Mouse (Mus musculus) limb, embryonic 11.5 days (tissue): ENCODE results near the gene Hyal1. TPM values are rescaled to one million over a fixed set of nuclear protein-coding genes. Genes with fewer than 3 reads are reported as not detected.

Experiments used
- ATAC-seq: fragments of 200-750 bp; cut with Nextera tagmentation; 2 replicates; pipeline ENCODE4 v1.8.0; 2017; ENCODE audit warnings: low read depth; ENCODE audit not compliant: insufficient number of reproducible peaks, low FRiP score, low TSS enrichment
- DNase-seq: peaks from one replicate; pipeline ENCODE4 v3.0.0-alpha.2; 2015; ENCODE audit warnings: low spot score
- H3K27ac ChIP-seq: fragments of 300-500 bp; sonication (generic); replicated peaks from 2 replicates; pipeline ENCODE4 v1.5.1; 2014; ENCODE audit warnings: low read depth, mild to moderate bottlenecking, low read length
- H3K27me3 ChIP-seq: fragments of 300-500 bp; sonication (generic); 2 replicates; pipeline ENCODE4 v1.6.1; 2014; ENCODE audit warnings: mild to moderate bottlenecking, low read length, mixed read lengths; ENCODE audit not compliant: control insufficient read depth, insufficient read depth
- H3K36me3 ChIP-seq: fragments of 300-500 bp; sonication (generic); 2 replicates; pipeline ENCODE4 v1.6.1; 2014; ENCODE audit warnings: mild to moderate bottlenecking, low read length, moderate library complexity, mixed read lengths; ENCODE audit not compliant: control insufficient read depth, insufficient read depth
- H3K4me1 ChIP-seq: fragments of 300-500 bp; sonication (generic); 2 replicates; pipeline ENCODE4 v1.6.1; 2014; ENCODE audit warnings: low read length, mixed read lengths; ENCODE audit not compliant: control insufficient read depth, insufficient read depth
- H3K4me2 ChIP-seq: fragments of 300-500 bp; sonication (generic); 2 replicates; pipeline ENCODE4 v1.6.1; 2014; ENCODE audit warnings: low read depth, mild to moderate bottlenecking, moderate library complexity; ENCODE audit not compliant: severe bottlenecking
- H3K4me3 ChIP-seq: fragments of 300-500 bp; sonication (generic); 2 replicates; pipeline ENCODE4 v1.5.1; 2014; ENCODE audit warnings: low read depth, low read length
- H3K9ac ChIP-seq: fragments of 300-500 bp; sonication (generic); 2 replicates; pipeline ENCODE4 v1.6.1; 2014; ENCODE audit warnings: mild to moderate bottlenecking, low read length
- H3K9me3 ChIP-seq: fragments of 300-500 bp; sonication (generic); 2 replicates; pipeline ENCODE4 v1.6.1; 2016; ENCODE audit warnings: low read length; ENCODE audit not compliant: control insufficient read depth
- WGBS: fragments of 180-500 bp; shearing (Covaris S2); extraction: QIAGEN DNeasy Blood & Tissue Kit; methylation state at CpG from one replicate; pipeline ENCODE4 v1.1.7; 2014; 5-methylcytosine and 5-hydroxymethylcytosine counted together
- polyA plus RNA-seq: library from polyadenylated mRNA; unstranded; fragments of >200 nt; fragmentation: Nextera tagmentation; extraction: Ambion mirVana; gene quantifications from 2 replicates; pipeline ENCODE4 v1.2.1, GENCODE M21; 2014

The Hyal1 gene
- polyA plus RNA-seq, 1 experiment from 2014 or later: 8.4 TPM

- Histone ChIP-seq H3K9ac (no peak overlapping the region), H3K27ac (no peak overlapping the region), H3K36me3 (no peaks in the 10 kb centered on the region; the same call in 1 of the 2 replicates), H3K4me3 (no peak overlapping the region), H3K4me1 (peaks cover 14% of the 10 kb centered on the region), H3K9me3 (no peaks in the 10 kb centered on the region), H3K27me3 (no peaks in the 10 kb centered on the region), H3K4me2 (no peak overlapping the region)
- 74% methylated on average over 14 of the region's 14 CpGs for WGBS
- no peak for DNase-seq
- no peak for ATAC-seq
Observed at GRCm38 (mm10) chr9:107599842-107600241, 23.1 kb downstream of the Hyal1 start.

- no peak for DNase-seq
- H3K9me3 ChIP-seq: no peaks in the 10 kb centered on the region
- 79% methylated on average over 12 of the region's 12 CpGs for WGBS
- no peak overlapping the region for H3K27ac ChIP-seq
- H3K4me2 ChIP-seq: no peak overlapping the region
- H3K4me1 ChIP-seq: peaks cover 23% of the 10 kb centered on the region
- H3K36me3 ChIP-seq: no peaks in the 10 kb centered on the region; the same call in 1 of the 2 replicates
- ATAC-seq: no peak
- no peak overlapping the region for H3K9ac ChIP-seq
- no peaks in the 10 kb centered on the region for H3K27me3 ChIP-seq
- H3K4me3 ChIP-seq: no peak overlapping the region
Observed at GRCm38 (mm10) chr9:107600745-107601144, 24.0 kb downstream of the Hyal1 start.

GRCm38 (mm10) chr9:107601275-107601674 lies 24.5 kb downstream of the Hyal1 start:
- Histone ChIP-seq H3K27ac (no peak overlapping the region), H3K4me1 (peaks cover 28% of the 10 kb centered on the region), H3K36me3 (no peaks in the 10 kb centered on the region; the same call in 1 of the 2 replicates), H3K4me2 (no peak overlapping the region), H3K9ac (no peak overlapping the region), H3K27me3 (no peaks in the 10 kb centered on the region), H3K4me3 (no peak overlapping the region), H3K9me3 (no peaks in the 10 kb centered on the region)
- no peak for ATAC-seq
- DNase-seq: no peak
- 86% methylated on average over 11 of the region's 11 CpGs for whole genome bisulfite sequencing

- Histone ChIP-seq H3K4me2 (no peak overlapping the region), H3K4me1 (peaks cover 37% of the 10 kb centered on the region), H3K36me3 (no peaks in the 10 kb centered on the region; the same call in 1 of the 2 replicates), H3K27ac (no peak overlapping the region), H3K4me3 (no peak overlapping the region), H3K9me3 (no peaks in the 10 kb centered on the region), H3K9ac (peak overlapping the region; percentile 30), H3K27me3 (no peaks in the 10 kb centered on the region)
- DNase-seq (peak; percentile 98), ATAC-seq (no peak)
- 14% methylated on average over 10 of the region's 10 CpGs for WGBS
Observed at GRCm38 (mm10) chr9:107602068-107602648, 25.4 kb downstream of the Hyal1 start.

GRCm38 (mm10) chr9:107603251-107603650 lies 26.5 kb downstream of the Hyal1 start:
- Histone ChIP-seq H3K4me2 (no peak overlapping the region), H3K27me3 (no peaks in the 10 kb centered on the region), H3K36me3 (no peaks in the 10 kb centered on the region; the same call in 1 of the 2 replicates), H3K4me3 (no peak overlapping the region), H3K4me1 (peaks cover 48% of the 10 kb centered on the region), H3K9me3 (no peaks in the 10 kb centered on the region), H3K9ac (no peak overlapping the region), H3K27ac (no peak overlapping the region)
- WGBS: 85% methylated on average over 6 of the region's 6 CpGs
- no peak for DNase-seq
- no peak for ATAC-seq

- no peak for ATAC-seq
- no peaks in the 10 kb centered on the region for H3K27me3 ChIP-seq
Observed at GRCm38 (mm10) chr9:107605041-107605661, 28.4 kb downstream of the Hyal1 start.

GRCm38 (mm10) chr9:107606591-107606990 lies 29.9 kb downstream of the Hyal1 start:
- peak; percentile 63 for DNase-seq
- no peaks in the 10 kb centered on the region for H3K27me3 ChIP-seq
- peak overlapping the region; percentile 72 for H3K27ac ChIP-seq
- H3K4me3 ChIP-seq: peak overlapping the region; percentile 22
- peaks cover 69% of the 10 kb centered on the region for H3K4me1 ChIP-seq
- H3K4me2 ChIP-seq: peak overlapping the region; percentile 26
- no peaks in the 10 kb centered on the region for H3K36me3 ChIP-seq
- H3K9ac ChIP-seq: peak overlapping the region; percentile 27; the same call in 1 of the 2 replicates
- no peak for ATAC-seq
- no peaks in the 10 kb centered on the region for H3K9me3 ChIP-seq
- 4% methylated on average over 9 of the region's 9 CpGs for WGBS

More at GRCm38 (mm10) chr9:107605041-107605661, 28.4 kb downstream of the Hyal1 start:
- DNase-seq: no peak
- Histone ChIP-seq H3K27ac (no peak overlapping the region; the same call in 1 of the 2 replicates), H3K9ac (peak overlapping the region; percentile 49), H3K4me2 (peak overlapping the region; percentile 34; the same call in 1 of the 2 replicates), H3K4me1 (peaks cover 65% of the 10 kb centered on the region), H3K4me3 (no peak overlapping the region), H3K36me3 (no peaks in the 10 kb centered on the region), H3K9me3 (no peaks in the 10 kb centered on the region)
- WGBS: 31% methylated on average over 22 of the region's 23 CpGs

- H3K4me1 ChIP-seq: peaks cover 74% of the 10 kb centered on the region
- WGBS: 71% methylated on average over 2 of the region's 2 CpGs
- H3K9me3 ChIP-seq: no peaks in the 10 kb centered on the region
- peak overlapping the region; percentile 27; the same call in 1 of the 2 replicates for H3K9ac ChIP-seq
- peak overlapping the region; percentile 22 for H3K4me3 ChIP-seq
- H3K4me2 ChIP-seq: peak overlapping the region; percentile 26
- H3K27ac ChIP-seq: peak overlapping the region; percentile 72
- no peaks in the 10 kb centered on the region for H3K36me3 ChIP-seq
- H3K27me3 ChIP-seq: no peaks in the 10 kb centered on the region
- ATAC-seq: no peak
- DNase-seq: no peak
Observed at GRCm38 (mm10) chr9:107607036-107607435, 30.3 kb downstream of the Hyal1 start.
